Mouse (Mus musculus) midbrain, embryonic 10.5 days (tissue): Measurements from ENCODE around the gene Tyk2. TPM values are rescaled to one million over a fixed set of nuclear protein-coding genes. Genes with fewer than 3 reads are reported as not detected.

ENCODE experiments used
- DNase-seq: peaks from one replicate; pipeline ENCODE4 v3.0.0-alpha.2; 2017; ENCODE audit warnings: low spot score
- H3K27ac ChIP-seq: fragments of 300-500 bp; sonication (generic); replicated peaks from 2 replicates; pipeline ENCODE4 v1.5.1; 2016; ENCODE audit warnings: mild to moderate bottlenecking
- H3K27me3 ChIP-seq: fragments of 300-500 bp; sonication (generic); 2 replicates; pipeline ENCODE4 v1.6.1; 2016; ENCODE audit warnings: low read depth, mild to moderate bottlenecking; ENCODE audit not compliant: poor library complexity, severe bottlenecking
- H3K36me3 ChIP-seq: fragments of 300-500 bp; sonication (generic); 2 replicates; pipeline ENCODE4 v1.6.1; 2016; ENCODE audit warnings: mild to moderate bottlenecking, moderate library complexity
- H3K4me1 ChIP-seq: fragments of 300-500 bp; sonication (generic); 2 replicates; pipeline ENCODE4 v1.6.1; 2016
- H3K4me3 ChIP-seq: fragments of 300-500 bp; sonication (generic); 2 replicates; pipeline ENCODE4 v1.5.1; 2016; ENCODE audit warnings: mild to moderate bottlenecking, moderate library complexity
- H3K9me3 ChIP-seq: fragments of 300-500 bp; sonication (generic); replicated peaks from 2 replicates; pipeline ENCODE4 v1.6.1; 2016; ENCODE audit warnings: mild to moderate bottlenecking
- WGBS: fragments of 180-500 bp; shearing (Covaris S2); methylation state at CpG from one replicate; pipeline ENCODE4 v1.1.7; 2016; 5-methylcytosine and 5-hydroxymethylcytosine counted together
- polyA plus RNA-seq: library from polyadenylated mRNA; unstranded; fragments of >200 nt; fragmentation: Nextera tagmentation; extraction: Ambion mirVana; gene quantifications from 2 replicates; pipeline ENCODE4 v1.2.1, GENCODE M21; 2016

Gene Tyk2
- polyA plus RNA-seq, 1 experiment from 2014 or later: 13.6 TPM

- Histone ChIP-seq H3K4me1 (peaks cover 31% of the 10 kb centered on the region), H3K27me3 (no peaks in the 10 kb centered on the region), H3K27ac (no peak overlapping the region), H3K4me3 (no peak overlapping the region), H3K36me3 (peaks cover 87% of the 10 kb centered on the region), H3K9me3 (no peaks in the 10 kb centered on the region)
- no peak for DNase-seq
- WGBS: 92% methylated on average over 3 of the region's 3 CpGs
These were observed 13.3 kb upstream of the Tyk2 start for GRCm38 (mm10) chr9:21144361-21144760.

- Histone ChIP-seq H3K27me3 (no peaks in the 10 kb centered on the region), H3K27ac (no peak overlapping the region), H3K4me3 (no peak overlapping the region), H3K4me1 (peaks cover 7% of the 10 kb centered on the region), H3K36me3 (peaks cover 98% of the 10 kb centered on the region), H3K9me3 (no peaks in the 10 kb centered on the region)
- WGBS: 95% methylated on average over 14 of the region's 14 CpGs
- DNase-seq: no peak
These were observed 10.9 kb upstream of the Tyk2 start for GRCm38 (mm10) chr9:21141922-21142321.

DNA sequence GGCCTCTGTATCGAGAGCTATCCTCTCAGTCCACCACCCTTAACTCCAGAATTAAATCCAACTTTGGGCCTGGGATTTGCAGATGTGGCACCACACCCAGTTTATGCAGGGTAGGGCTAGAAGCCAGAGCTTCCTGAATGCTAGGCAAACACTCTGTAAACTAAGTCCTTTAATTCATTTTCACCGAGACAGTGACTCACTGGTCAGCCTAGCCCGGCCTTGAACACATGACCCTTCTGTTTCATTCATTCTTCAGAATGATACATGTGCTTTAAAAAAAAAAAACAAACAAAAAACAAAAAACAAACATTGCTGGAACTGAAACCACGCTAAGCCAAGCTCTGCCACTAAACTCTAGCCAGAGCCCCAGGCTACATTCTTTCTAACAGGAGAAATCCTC is 7.3 kb upstream of the Tyk2 start:
- Histone ChIP-seq H3K36me3 (peaks cover 62% of the 10 kb centered on the region), H3K27me3 (no peaks in the 10 kb centered on the region), H3K4me3 (no peak overlapping the region), H3K4me1 (peaks cover 2% of the 10 kb centered on the region; the same call in 1 of the 2 replicates), H3K27ac (no peak overlapping the region), H3K9me3 (no peaks in the 10 kb centered on the region)
- DNase-seq: no peak
- 90% methylated on average over 4 of the region's 4 CpGs for WGBS

DNA sequence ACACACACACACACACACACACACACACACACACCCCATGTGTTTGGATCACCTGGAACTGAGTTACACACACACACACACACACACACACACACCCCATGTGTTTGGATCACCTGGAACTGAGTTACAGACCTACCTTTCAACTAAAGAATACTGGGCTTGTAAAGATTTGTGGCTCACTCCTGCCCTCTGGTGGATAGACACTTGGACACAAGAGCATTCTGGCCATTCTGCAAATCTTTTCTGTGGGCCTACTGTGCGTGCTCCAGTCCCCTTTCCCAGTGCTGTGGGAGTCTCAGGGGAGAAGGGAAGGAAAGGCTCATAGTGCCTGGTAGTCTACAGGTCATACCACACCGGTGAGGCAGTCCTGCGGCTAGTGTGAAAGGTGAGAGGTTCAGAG is 6.2 kb upstream of the Tyk2 start:
- Histone ChIP-seq H3K27ac (no peak overlapping the region), H3K4me1 (peaks cover 2% of the 10 kb centered on the region; the same call in 1 of the 2 replicates), H3K27me3 (no peaks in the 10 kb centered on the region), H3K36me3 (peaks cover 51% of the 10 kb centered on the region), H3K9me3 (no peaks in the 10 kb centered on the region), H3K4me3 (no peak overlapping the region)
- DNase-seq: peak; percentile 52
- 49% methylated on average over 3 of the region's 3 CpGs for WGBS

GRCm38 (mm10) chr9:21136401-21136800 is 5.4 kb upstream of the Tyk2 start:
- H3K9me3 ChIP-seq: no peaks in the 10 kb centered on the region
- H3K27ac ChIP-seq: no peak overlapping the region
- no peak overlapping the region for H3K4me3 ChIP-seq
- peaks cover 42% of the 10 kb centered on the region for H3K36me3 ChIP-seq
- H3K27me3 ChIP-seq: no peaks in the 10 kb centered on the region
- no peak for DNase-seq
- 89% methylated on average over 6 of the region's 6 CpGs for WGBS
- peaks cover 2% of the 10 kb centered on the region; the same call in 1 of the 2 replicates for H3K4me1 ChIP-seq

DNA sequence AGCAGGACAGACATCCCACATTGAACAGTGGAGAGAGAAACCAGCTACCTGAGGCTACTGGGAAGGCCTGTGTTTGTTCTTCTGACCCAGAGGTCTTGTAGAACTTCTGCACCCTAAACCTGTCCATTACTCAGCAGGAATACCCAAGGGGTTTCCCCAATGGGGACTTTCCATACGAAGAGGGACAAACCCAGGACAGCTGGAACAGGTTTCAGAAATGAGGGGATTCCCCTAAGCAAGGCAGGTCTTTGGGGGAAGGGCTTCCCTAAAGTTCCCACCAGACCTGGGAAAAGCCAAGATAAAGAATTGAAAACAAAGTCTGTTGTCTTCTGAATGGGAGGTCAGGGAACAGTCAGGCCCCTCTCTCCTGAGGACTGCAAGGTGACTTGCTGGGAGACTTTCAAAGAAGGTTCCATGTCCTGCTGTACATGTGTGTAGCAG is 4.9 kb upstream of the Tyk2 start:
- H3K27me3 ChIP-seq: no peaks in the 10 kb centered on the region
- DNase-seq: no peak
- peaks cover 38% of the 10 kb centered on the region for H3K36me3 ChIP-seq
- WGBS: 79% methylated on average over 1 of the region's 1 CpGs
- H3K9me3 ChIP-seq: no peaks in the 10 kb centered on the region
- H3K4me1 ChIP-seq: peaks cover 2% of the 10 kb centered on the region; the same call in 1 of the 2 replicates
- H3K4me3 ChIP-seq: no peak overlapping the region
- H3K27ac ChIP-seq: no peak overlapping the region

- no peaks in the 10 kb centered on the region for H3K9me3 ChIP-seq
- no peak overlapping the region for H3K27ac ChIP-seq
- DNase-seq: no peak
- H3K27me3 ChIP-seq: no peaks in the 10 kb centered on the region
- 82% methylated on average over 4 of the region's 4 CpGs for WGBS
- peaks cover 32% of the 10 kb centered on the region for H3K36me3 ChIP-seq
- H3K4me3 ChIP-seq: no peak overlapping the region
- peaks cover 6% of the 10 kb centered on the region for H3K4me1 ChIP-seq
These were observed 4.4 kb upstream of the Tyk2 start for GRCm38 (mm10) chr9:21135329-21135890.

GRCm38 (mm10) chr9:21134595-21135328 is 3.7 kb upstream of the Tyk2 start:
- no peak overlapping the region for H3K4me3 ChIP-seq
- 81% methylated on average over 9 of the region's 9 CpGs for WGBS

GRCm38 (mm10) chr9:21133064-21133707 is 2.1 kb upstream of the Tyk2 start:
- peaks cover 10% of the 10 kb centered on the region for H3K36me3 ChIP-seq
- no peaks in the 10 kb centered on the region for H3K9me3 ChIP-seq
- no peak overlapping the region for H3K27ac ChIP-seq
- H3K4me3 ChIP-seq: no peak overlapping the region
- no peak for DNase-seq
- H3K4me1 ChIP-seq: peaks cover 9% of the 10 kb centered on the region
- WGBS: 82% methylated on average over 9 of the region's 9 CpGs
- no peaks in the 10 kb centered on the region for H3K27me3 ChIP-seq

More at GRCm38 (mm10) chr9:21134595-21135328, 3.7 kb upstream of the Tyk2 start:
- no peaks in the 10 kb centered on the region for H3K9me3 ChIP-seq
- H3K36me3 ChIP-seq: peaks cover 26% of the 10 kb centered on the region
- H3K4me1 ChIP-seq: peaks cover 9% of the 10 kb centered on the region
- no peaks in the 10 kb centered on the region for H3K27me3 ChIP-seq
- H3K27ac ChIP-seq: no peak overlapping the region
- DNase-seq: no peak

DNA sequence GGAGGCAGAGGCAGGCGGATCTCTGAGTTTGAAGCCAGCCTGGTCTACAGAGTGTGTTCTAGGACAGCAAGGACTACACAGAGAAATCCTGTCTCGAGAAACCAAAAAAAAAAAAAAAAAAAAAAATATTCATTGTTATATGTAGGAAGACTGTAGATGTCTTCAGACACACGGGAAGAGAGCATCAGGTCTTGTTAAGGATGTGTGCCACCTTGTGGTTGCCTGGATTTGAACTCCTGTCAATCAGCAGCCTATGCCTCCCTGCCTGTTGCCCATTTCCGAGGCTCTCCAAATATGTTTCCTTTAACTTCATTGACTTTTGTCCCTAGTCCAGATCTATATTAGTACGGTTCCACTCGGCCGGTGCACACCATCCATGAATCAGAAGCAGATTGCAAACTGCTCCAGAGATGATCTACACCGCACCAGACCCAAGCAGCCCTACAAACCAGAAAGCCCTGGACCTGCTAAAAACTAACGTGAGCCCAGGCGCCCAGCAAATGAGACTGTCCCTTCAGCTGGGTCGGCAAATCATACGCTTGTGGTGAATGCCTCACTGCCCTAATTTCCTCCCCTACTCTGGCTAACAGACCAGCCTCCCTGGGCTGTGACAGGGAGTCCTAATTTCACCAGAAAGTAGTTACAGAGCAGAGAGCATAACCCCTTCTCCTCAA is 1.2 kb upstream of the Tyk2 start:
- H3K9me3 ChIP-seq: no peaks in the 10 kb centered on the region
- peaks cover under 1% of the 10 kb centered on the region for H3K36me3 ChIP-seq
- H3K4me1 ChIP-seq: peaks cover 9% of the 10 kb centered on the region
- no peak overlapping the region for H3K27ac ChIP-seq
- no peak for DNase-seq
- H3K27me3 ChIP-seq: no peaks in the 10 kb centered on the region
- H3K4me3 ChIP-seq: no peak overlapping the region
- 87% methylated on average over 12 of the region's 12 CpGs for WGBS

DNA sequence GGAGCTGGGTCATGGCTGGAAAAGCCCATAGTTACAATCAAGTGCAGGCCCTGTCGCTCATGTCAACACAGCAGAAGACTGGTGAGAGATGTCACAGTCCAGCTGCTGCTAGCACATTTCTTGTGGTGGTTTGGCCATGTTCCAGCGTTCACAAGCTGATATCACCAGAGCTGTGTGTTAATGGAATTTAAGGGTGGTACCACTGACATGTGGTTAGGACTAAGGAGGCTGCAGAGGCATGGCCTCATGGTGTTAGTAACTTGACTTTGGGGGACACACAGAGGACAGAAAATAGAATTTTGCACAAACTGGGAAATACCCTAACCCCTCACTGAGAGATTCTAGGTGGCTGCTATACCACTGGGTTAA is 4.8 kb downstream of the Tyk2 start:
- Histone ChIP-seq H3K4me1 (peaks cover 7% of the 10 kb centered on the region), H3K9me3 (no peaks in the 10 kb centered on the region), H3K36me3 (peaks cover 42% of the 10 kb centered on the region), H3K27ac (no peak overlapping the region), H3K27me3 (no peaks in the 10 kb centered on the region), H3K4me3 (no peak overlapping the region)
- WGBS: 88% methylated on average over 2 of the region's 2 CpGs
- DNase-seq: no peak

GRCm38 (mm10) chr9:21125502-21126258 is 5.4 kb downstream of the Tyk2 start:
- Histone ChIP-seq H3K36me3 (peaks cover 48% of the 10 kb centered on the region), H3K27me3 (no peaks in the 10 kb centered on the region), H3K4me3 (no peak overlapping the region), H3K4me1 (peaks cover 6% of the 10 kb centered on the region), H3K9me3 (no peaks in the 10 kb centered on the region), H3K27ac (no peak overlapping the region)
- no peak for DNase-seq
- 92% methylated on average over 9 of the region's 9 CpGs for WGBS
